Mouse (Mus musculus) cerebellum, postnatal 4 days (tissue): ENCODE results near the gene Rbms1.

Experiments
- DNase-seq, 2 experiments: peaks; one replicate each; pipeline ENCODE4 v3.0.0; 2022; ENCODE audit warnings: low spot score in 2 of 2, mixed read lengths in 1 of 2

Rbms1 gene

DNA sequence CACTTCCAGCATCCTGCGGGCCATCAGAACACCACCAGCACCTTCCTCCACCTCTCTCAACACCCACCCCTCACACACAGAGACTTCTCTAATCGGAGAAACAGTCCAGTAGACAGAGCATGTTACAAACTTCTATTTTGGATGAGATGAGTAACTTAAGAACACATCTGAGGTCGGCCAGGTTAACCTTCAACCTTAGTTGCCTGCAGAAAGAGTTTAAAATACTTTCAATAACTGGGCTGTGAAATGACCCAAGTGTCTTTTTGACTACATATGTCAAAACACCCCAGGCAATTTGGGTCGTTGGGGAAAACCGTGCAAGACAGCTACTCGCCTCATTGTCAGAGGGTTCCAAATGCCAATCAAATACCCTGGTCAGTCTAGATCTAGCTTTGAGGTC lies 250.5 kb downstream of the Rbms1 start:
- no peak for DNase-seq

- DNase-seq: no peak
Observed at GRCm38 (mm10) chr2:60711098-60711880, 251.7 kb downstream of the Rbms1 start.

GRCm38 (mm10) chr2:60710317-60710716 lies 252.7 kb downstream of the Rbms1 start:
- DNase-seq: no peak

- no peak for DNase-seq
Observed at GRCm38 (mm10) chr2:60708671-60709070, 254.3 kb downstream of the Rbms1 start.

- no peak for DNase-seq
Observed at GRCm38 (mm10) chr2:60706866-60707265, 256.1 kb downstream of the Rbms1 start.

GRCm38 (mm10) chr2:60705426-60705825 lies 257.6 kb downstream of the Rbms1 start:
- no peak for DNase-seq

DNA sequence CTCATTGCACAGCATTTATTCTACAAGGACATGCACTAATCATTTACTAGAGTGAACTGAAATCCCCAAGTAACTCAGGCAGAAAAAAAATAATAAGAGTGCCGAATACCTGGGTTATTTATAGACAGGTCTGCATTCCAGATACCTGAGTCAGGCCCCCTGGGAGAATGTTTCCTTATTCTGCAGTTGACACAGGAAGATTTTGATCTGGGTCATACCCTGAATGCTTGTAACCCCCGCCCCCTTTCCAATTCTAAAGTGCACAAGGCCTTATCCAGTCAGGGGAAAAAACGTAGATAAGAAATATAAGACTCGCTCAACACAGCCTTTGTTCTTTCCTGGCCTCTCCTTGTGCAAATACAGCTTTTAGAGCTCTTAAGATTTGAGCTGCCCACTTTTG lies 259.7 kb downstream of the Rbms1 start:
- DNase-seq: no peak

DNA sequence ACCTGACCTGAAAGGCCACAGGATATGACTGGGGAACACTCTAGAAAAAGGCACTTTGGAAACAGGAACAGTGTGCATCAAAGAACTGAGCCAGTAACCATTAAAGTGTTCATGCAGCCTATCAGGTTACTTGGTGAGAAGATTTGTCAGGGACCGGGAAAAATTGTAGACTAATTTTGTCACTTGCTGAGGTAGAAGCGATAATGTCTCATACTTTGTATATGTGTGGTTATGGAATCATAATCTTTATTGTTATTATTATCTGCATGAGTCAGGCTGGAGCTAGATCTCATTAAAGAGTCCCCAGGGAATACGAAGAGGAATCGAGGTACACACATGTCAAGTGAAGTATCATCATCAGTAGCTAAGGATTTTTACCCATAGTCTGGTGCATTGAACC lies 262.0 kb downstream of the Rbms1 start:
- no peak for DNase-seq
